Mouse (Mus musculus): ENCODE data around the gene Gpr4.

The Gpr4 gene

DNA sequence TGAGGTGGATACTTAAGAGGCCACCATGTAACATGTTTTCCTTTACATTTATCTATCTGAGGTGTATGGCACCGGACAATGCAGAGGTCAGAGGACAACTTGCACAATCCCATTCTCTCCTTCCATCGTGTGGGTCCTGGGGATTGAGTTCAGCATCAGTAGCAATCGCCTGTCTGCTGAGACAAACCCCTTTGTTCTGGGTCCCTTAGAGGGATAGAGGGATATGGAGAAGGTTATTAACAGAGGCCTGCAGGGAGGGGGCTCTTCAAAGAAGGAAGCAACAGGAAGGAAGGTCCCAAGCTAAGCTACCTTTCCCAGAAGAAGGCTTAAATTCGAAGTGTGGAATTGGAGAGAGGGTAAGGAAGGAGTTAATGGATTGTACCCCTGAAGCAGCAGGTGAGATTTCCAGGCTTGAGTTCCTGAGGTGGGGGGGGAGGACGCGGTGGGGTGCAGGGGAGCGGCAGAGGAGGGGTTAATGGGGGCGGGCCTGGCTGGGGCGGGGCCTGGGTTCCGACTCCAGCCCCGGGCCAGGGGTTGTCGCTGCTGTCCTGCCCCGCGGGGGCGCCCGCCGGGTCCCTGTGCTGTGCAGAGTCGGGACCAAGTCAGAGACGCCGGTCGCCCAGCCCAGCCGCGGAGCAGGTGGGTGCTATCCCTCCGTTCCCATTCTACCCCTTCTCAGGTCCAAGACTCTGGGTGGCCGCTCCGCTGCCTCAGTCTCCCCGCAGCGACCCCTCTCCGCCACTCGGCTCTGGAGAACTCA lies at the start of gene Gpr4:
Gene Gpr4, plus strand, starts transcription at position 543 of the 760 bp plus-strand sequence.
- no peak for DNase-seq (ENCODE audit: low spot score)

DNA sequence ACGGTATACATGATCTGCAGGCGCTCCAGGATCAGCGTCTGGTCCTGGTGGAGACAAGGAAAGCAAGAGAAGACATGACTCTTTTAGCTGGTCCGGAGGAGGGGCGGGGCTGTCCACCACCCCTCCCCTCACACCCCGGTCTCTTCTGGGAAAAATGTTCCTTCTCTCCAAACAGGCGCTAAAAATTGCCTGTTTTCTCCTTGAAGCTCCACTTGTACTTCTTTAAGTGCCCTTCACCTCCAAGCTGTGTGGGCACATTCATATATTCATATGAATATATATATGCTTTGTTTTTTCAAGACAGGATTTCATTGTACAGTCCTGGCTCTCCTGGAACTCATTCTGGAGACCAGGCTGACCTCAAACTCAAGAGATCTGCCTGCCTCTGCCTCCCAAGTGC lies 49.4 kb upstream of the Gpr4 start:
- no peak for DNase-seq (ENCODE audit: low spot score)

DNA sequence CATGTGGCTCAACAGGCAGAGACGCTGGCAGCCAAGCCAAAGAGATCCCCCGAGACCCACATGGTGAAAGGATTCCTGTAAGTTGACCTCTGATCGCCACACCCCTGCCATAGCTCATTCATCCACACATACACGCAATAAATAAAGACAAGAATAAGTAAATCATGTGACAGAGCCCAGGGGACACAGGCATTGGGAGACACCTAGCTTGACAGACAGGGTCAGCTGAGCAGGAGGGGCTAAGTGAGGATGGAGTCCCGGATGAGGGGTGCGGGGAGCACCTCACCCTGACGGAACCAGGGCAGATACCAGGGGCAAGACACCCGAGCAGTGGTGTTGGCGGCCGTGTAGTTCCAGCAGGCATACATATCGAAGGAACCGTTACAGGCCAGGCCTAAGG lies 48.6 kb upstream of the Gpr4 start:
- DNase-seq (ENCODE audit: low spot score), result no peak

DNA sequence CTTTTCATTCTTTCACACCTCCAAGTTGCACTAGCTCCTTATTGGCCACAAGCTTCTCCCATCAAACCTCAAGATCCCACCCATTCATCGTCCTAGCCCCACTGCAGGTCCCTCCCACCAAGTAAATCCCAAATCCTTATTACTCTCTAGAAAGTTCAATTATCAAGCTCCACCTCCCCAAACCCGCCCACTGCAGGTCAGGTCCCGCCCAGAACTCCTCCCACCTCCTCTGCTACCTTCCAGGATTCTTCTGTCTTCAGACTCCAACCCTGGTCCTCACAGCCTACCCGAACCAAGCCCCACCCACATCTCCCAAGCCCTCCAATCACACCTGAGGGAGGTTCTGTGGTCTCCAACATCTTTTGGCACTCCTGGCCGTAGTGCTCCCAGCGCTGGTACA lies 48.1 kb upstream of the Gpr4 start:
- no peak for DNase-seq (ENCODE audit: low spot score)

DNA sequence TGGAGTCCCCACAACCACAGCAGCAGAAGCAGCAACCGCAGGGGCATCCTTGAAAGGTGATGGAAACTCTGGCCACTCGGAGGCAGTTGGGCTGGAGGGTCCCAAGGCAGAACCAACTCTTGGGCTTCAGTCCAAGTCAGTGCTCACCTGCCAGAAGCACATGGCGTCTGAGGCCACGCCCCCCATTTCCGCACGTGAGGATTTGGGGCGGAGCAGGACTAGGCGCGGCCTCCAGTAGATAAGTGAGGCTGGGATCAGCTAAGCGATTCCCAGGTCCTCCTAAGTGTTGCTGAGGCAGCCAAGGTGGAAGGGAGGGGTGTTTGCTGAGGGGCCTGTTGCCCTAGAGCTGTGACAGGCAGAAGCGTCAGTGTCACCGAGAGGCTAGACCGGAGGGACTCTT lies 47.4 kb upstream of the Gpr4 start:
- DNase-seq (ENCODE audit: low spot score), result no peak

DNA sequence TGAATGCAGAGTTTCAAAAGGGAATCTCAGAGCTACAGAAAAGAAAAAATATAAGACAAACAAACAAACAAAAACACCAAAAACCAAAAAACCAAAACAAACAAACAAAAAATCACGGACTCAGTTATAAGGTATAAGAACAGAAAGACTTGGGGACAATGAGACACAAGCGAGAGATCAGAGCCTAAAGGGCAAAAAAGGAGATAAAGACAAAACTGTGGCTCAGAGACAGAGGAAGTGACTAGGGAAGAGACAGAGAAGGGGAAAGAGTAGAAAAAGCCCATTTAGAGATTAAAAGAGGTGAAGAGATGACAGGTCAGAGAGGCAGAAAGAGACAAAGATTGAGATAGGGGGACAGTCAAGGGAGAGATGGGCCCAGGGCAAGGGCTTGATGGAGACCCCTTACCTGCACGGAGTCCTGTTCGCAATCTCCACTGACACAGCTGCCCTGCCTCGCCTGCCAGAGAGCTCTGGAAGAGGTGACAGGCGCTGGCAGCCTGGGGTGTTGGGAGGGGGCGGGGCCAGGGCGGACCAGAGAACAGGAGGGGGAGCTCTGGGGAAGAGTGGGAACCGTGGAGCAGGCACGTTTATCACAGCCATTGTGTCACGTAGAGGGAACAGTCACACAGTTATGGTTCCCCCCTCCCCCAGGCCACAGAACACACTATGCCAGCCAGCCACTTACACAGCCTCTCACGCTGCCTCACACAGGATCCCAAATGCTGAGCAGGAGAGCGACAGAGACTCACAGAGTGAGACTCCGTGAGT lies 46.5 kb upstream of the Gpr4 start, which contains the start of gene Gipr:
Gene Gipr, minus strand, starts transcription at position 472 of the 768 bp plus-strand sequence.
- DNase-seq (ENCODE audit: low spot score), result no peak

DNA sequence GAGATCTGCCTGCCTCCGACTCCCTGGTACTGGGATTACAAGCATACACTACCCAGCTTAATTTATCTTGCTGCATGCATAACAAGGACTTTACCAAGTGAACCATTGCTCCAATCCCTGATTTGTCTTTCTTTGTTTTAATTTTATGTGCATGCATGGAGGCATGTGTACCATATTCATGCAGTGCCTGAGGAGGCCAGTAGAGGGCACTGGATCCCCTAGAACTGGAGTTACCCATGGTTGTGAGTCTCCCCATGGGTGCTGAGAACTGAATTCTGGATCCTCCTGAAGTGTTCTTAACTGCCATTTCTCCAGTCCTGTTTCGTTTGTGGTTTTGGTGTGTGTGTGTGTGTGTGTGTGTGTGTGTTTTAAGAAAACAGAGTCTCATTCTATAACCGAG lies 45.3 kb upstream of the Gpr4 start:
- DNase-seq (ENCODE audit: low spot score), result no peak

DNA sequence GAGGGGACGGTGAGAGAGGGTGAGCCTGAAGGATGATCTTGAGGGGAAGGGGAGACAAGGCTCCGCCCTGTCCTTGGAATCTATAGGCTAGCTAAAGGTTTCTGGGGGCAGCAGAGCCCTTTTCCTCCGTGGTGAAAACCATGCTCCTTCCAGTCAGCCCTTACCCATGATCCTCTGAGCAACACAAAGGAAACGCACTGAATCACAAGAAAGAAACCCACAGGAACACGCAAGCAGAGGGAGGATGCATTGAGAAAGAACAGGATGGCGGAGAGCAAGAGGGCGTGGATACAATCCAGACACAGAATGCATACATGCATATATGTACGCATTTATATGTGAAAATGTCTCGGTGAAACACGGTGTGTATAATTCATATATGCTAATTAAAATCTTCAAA lies 42.8 kb upstream of the Gpr4 start:
- DNase-seq (ENCODE audit: low spot score), result no peak

DNA sequence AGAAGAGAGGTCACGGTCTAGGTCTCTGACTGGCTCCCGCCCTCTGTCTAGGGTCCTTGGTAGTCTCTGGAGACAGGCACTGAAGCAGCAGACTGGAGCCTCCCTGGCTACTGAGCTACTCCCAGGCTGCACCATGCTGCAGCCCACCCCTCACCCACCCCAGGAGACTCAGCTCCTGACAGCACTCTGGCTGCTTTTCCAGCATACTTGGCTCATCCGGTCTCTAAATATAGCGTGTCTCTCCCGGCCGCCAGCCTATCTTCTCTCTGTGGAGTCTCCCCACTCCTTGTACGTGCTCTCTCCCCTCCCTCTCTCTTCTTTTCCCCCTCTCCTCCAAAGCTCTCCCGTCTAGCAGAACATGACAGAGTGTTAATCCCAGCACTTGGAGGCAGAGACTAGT lies 42.2 kb upstream of the Gpr4 start:
- DNase-seq (ENCODE audit: low spot score), result no peak

DNA sequence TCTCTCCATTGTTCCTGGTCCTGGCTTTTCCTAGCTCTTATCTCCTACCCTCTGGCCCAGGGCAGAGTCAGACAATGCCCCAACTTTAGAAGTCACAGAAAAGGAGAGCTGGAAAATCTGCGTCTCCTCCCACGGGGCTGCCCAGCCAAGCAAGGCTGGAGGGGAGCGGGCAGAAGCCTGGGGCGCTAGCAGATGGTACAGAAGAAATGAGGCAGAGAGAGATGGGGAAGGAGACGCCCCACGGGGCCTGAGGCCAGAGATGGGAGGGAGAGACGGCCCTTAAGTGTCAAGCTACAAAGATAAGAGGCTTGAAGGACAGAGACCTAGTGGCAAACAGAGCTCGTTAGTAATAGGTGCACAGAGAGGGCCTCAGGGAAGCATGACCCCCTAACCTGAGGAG lies 40.5 kb upstream of the Gpr4 start:
- no peak for DNase-seq (ENCODE audit: low spot score)

DNA sequence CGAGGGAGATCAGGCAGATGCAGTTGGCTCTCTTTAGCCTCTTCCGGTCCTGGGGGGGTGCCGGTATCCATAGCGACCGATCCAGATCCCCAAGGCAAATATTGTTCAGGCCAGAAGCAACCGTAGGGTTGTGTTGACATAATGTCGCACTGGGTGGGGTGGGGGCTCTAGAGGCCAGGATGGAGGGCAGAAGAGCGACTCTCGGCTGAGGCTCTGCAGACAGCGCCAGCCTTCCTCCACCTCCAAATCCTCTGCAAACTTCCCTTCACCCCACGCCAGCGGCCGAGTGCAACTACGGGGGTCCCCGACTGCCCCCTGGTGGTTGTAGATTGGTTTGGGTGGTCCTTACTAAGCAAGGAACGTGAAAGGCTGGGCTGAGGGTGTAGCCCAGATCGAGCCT lies 39.5 kb upstream of the Gpr4 start:
- DNase-seq (ENCODE audit: low spot score), result no peak

DNA sequence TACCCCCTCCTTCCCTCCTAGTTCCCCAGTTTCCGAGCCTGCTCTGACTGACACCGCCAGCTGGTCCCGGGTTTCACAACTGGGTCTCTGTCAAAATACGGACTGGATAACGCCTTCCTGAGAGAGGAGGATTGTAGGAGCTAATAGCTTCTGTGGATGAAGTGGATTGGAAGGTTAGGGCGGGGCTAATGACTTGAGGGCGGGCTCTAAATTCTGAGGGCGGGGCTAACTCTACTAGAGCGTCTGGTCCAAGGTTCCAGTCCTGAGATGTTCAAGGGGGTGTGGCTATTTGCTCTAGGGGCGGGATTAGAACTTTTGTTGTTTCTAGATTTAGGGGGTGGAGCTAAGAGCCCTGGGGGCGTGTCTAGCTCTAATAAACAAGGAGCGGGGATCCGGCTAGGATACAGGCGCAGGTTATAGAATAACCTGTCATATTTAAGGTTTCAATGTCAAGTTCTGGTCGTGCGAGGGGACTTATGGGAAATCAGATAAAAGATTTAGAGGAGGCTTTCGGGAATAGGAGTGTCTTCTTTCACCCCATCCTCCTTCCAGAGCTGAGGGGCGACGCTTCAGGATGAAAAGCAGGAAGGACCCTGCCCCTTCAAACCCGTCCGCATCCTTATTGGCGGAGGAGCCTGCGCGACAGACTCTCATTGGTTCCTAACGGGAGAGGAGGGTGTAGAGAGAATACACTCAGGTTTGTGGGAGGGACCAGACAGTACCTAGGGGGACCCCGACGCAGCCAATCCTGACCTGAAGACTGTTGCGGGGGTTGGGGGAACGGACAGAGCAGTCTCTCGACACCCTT lies 36.4 kb upstream of the Gpr4 start, which contains the start of gene Eml2:
Gene Eml2, plus strand, starts transcription at position 714 of the 808 bp plus-strand sequence.
- no peak for DNase-seq (ENCODE audit: low spot score)

DNA sequence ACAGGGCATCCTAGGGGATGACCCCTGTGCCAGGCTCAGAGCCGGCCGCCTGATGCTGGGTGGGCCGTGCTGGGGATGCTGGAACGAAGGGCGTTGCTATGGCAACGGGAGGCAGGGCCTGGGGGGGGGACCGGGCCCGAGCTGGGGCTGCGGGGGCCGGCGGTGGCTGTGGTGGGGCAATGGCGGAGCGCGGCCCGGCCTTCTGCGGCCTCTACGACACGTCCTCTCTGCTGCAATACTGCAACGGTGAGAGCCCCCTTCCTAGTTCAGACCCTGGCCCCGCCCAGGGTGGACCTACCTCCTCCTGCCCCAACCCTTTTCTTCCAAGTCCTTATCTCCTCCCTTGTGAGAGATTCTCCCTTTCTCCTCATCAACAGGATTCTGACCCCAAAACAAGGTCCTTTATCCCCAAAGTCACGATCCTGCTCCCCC lies 35.8 kb upstream of the Gpr4 start:
- no peak for DNase-seq (ENCODE audit: low spot score)

DNA sequence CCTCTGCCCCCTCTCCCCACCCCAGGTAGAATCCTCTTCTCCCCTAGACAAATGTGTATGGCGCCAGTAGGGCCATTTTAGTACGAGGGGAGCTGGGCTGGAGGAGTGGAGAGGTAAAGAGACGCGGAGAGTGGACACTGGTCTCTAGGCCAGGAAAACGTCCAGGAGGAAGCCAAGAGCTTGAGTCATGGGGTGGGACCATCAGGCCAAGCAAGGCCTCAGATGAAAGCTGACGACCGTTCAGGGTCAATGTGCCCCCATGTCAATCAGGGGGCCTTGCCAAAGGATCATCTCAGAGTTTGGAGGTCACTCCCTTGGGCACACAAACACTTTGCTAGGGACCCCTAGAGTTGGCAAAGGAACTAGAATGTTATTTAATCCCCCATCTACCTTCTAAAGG lies 35.1 kb upstream of the Gpr4 start:
- DNase-seq (ENCODE audit: low spot score), result no peak

DNA sequence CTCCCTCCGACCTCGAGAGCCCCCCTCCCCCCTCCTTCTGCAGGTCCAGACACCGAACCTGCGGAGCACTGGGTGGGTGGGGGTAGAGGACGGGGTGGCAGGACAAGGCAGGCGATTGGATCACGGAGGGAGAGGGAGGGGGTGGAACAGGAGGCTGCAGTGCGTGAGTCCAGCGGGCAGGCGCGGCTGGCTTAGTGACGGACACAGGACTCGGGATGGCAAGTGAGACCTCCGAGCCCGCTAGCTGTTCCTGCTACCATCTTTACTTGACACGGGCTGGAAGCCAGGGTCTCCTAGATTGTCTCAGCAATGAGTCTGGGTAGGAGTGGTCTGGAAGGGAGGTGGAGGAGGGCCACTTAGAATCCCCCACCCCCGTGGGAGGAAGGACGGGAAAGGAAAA lies 34.3 kb upstream of the Gpr4 start:
- no peak for DNase-seq (ENCODE audit: low spot score)

DNA sequence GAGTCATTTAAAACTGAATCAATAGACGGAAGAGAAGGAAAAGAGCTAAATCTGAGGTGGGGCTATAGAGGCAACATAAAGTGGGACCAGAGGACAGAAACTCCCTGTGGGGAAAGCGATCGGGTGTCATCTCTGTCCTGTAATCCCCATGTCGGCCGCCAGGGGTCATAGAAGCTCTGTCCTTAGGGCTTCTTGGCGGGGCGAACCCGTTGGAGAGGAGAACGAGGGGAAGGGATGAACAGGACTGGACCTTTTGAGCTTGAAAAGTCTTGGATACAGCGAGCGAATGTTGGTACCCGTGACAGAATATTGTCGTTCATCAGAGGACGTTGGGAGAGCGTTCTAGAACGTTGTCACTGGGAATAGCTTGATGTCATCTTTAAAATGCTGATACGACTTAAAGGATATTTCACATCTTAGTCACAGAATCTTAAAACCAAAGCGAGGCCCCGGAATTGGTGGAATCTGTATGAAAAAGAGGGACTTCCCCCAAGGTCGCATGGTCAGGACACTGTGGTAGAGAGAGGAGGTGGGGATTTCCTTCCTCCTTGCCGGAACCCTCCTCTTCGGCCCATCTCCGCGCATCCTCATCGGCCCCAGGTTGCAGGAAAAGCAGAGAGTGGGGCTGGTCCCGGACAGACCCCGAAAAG lies 33.8 kb upstream of the Gpr4 start:
- DNase-seq (ENCODE audit: low spot score), result peak; percentile 69

DNA sequence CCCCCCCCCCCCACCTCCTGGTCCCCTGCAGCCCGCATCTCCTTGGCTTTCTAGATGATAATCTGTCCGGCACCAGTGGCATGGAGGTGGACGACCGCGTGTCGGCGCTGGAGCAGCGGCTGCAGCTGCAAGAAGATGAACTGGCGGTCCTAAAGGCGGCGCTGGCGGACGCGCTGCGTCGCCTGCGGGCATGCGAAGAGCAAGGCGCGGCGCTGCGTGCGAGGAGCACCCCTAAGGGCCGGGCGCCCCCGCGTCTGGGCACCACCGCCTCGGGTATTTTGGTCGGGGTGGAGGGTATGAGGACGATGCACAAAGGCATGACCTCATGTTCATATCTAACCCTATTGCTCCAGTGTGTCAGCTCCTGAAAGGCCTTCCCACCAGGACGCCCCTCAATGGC lies 33.2 kb upstream of the Gpr4 start:
- DNase-seq (ENCODE audit: low spot score), result peak; percentile 43

DNA sequence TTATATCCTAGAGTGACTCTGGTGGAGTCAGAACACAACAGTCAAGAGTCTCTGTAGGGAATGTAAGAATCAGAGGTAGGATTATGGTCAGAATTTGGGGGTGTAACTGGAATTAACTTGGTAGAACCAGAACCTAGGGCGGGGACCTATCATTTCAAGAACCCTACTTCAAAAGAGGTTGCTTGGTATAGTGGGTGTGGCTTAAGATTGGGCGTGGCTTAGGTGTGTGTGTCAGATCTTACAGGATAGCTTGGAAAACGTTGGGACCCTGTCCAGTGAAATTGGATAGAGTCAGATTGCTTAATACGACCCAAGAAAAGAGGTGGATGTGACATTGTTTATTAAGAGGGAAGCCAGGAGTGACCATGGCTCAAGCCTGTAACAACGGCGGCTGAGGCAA lies 32.4 kb upstream of the Gpr4 start:
- no peak for DNase-seq (ENCODE audit: low spot score)

DNA sequence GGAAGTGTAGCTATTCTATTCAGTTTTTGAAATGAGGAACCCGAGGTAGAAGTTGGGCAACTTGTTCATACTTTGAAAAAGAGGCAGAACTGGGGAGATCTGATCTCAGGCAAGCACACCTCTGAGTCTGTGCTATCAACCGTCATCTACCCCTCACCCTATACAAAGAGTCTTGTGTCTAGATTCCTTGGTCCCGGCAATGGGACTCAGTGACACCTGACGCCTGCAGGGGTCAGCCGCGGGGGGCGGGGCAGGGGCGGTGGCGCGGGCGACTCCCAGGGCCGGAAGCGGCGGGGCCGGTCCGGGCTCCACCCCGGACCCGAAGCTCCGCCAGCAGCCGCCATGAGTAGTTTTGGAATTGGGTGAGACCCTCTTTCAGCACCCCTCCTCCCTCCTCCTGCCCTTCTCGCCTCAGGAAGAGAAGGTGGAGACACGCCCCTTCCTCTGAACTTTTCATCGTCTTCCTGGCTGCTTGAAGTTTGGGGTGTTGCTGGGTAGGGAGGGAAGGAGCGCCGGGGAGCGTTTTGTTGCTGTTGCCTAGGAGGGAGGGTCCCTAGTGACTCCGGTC lies 31.4 kb upstream of the Gpr4 start:
- DNase-seq (ENCODE audit: low spot score), result no peak

DNA sequence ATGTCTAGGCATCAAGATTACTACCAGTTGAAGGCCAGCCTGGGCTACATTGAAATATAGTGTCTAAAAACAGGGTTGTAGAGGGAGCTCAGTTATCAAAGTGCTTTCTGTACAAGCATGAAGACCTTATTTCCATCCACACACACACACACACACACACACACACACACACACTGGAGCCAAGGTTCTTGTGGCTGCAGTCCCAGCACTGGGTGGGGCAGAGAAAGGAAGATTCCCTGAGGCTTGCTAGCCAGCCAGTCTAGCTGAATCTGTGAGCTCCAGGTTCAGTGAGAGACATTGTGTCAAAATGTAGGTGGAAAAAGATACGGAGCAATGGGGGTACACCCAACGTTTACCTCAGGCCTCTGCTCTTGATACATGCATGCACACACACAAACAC lies 28.1 kb upstream of the Gpr4 start:
- no peak for DNase-seq (ENCODE audit: low spot score)

DNA sequence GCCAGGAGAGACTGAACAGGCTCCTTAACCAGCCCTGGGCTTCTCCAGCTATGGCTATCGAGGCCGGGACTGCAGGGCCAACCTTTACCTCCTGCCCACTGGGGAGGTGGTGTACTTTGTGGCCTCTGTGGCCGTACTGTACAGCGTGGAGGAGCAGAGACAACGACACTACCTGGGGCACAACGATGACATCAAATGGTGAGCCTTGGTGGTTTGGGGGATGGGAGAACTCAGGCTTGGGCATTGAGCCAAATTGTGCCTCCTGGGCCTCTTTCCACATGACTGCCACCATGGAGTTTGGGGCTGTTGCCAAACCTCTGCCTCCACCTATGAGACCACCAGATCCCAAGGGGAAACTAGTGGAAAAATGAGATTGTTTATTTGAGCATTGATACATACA lies 27.6 kb upstream of the Gpr4 start:
- DNase-seq (ENCODE audit: low spot score), result no peak

DNA sequence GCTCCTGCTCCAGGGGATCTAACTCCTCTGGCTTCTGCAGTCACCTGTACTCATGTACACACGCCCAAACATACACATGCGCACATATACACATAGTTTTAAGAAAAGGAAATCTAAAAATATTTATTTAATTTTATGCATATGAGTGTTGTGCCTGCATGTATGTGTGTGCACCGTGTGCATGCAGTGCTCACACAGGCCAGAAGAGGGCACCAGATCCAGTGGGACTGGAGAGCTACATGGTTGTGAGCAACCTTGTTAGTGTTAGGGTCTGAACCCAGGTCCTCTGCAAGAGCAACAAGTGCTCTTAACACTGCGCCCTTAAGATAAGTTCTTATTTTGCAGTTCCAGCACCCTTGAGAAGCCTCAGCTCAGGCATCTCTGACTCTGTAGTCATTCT lies 17.7 kb upstream of the Gpr4 start:
- DNase-seq (ENCODE audit: low spot score), result no peak

All from spleen, adult 12 weeks (tissue).